Mouse (Mus musculus) thymus, postnatal 4 days (tissue): ENCODE measurements around the gene Fam166a.
A peak's percentile ranks its signal among the peaks of the same experiment; 100 is the strongest.

ENCODE experiments used
- DNase-seq: peaks from one replicate; pipeline ENCODE4 v3.0.0; 2021

Gene Fam166a

GRCm38 (mm10) chr2:25224492-25224765 lies 5.9 kb downstream of the Fam166a start, which contains the start of gene Tubb4b:
Gene Tubb4b, minus strand, starts transcription at chr2:25224702.
- peak; percentile 91 for DNase-seq

GRCm38 (mm10) chr2:25224766-25225752 lies 6.5 kb downstream of the Fam166a start:
- DNase-seq, result peak; percentile 94

- DNase-seq, result no peak
These were observed 7.3 kb downstream of the Fam166a start for GRCm38 (mm10) chr2:25225811-25226379.

- DNase-seq, result no peak
These were observed 8.3 kb downstream of the Fam166a start for GRCm38 (mm10) chr2:25226864-25227263.

GRCm38 (mm10) chr2:25227406-25227805 lies 8.9 kb downstream of the Fam166a start:
- DNase-seq, result no peak

GRCm38 (mm10) chr2:25228431-25228889 lies 9.9 kb downstream of the Fam166a start:
- peak; percentile 95 for DNase-seq

GRCm38 (mm10) chr2:25228995-25229530 lies 10.5 kb downstream of the Fam166a start:
- DNase-seq, result no peak

GRCm38 (mm10) chr2:25229582-25229981 lies 11.0 kb downstream of the Fam166a start:
- DNase-seq, result no peak

- no peak for DNase-seq
These were observed 12.0 kb downstream of the Fam166a start for GRCm38 (mm10) chr2:25230581-25230980.

- no peak for DNase-seq
These were observed 12.5 kb downstream of the Fam166a start for GRCm38 (mm10) chr2:25231038-25231437.

GRCm38 (mm10) chr2:25233421-25233820 lies 14.9 kb downstream of the Fam166a start:
- no peak for DNase-seq

- no peak for DNase-seq
These were observed 15.5 kb downstream of the Fam166a start, which contains the start of gene Slc34a3 for GRCm38 (mm10) chr2:25234050-25234449. Gene Slc34a3, minus strand, starts transcription at chr2:25234364.

GRCm38 (mm10) chr2:25234551-25235220 lies 16.1 kb downstream of the Fam166a start:
- DNase-seq, result no peak

- DNase-seq, result no peak
These were observed 18.1 kb downstream of the Fam166a start, which contains the start of gene Rnf224 for GRCm38 (mm10) chr2:25236614-25237013. Gene Rnf224, minus strand, starts transcription at chr2:25236787.

- DNase-seq, result no peak
These were observed 19.0 kb downstream of the Fam166a start for GRCm38 (mm10) chr2:25237522-25237921.

- DNase-seq, result no peak
These were observed 19.6 kb downstream of the Fam166a start for GRCm38 (mm10) chr2:25238106-25238505.

GRCm38 (mm10) chr2:25239766-25240165 lies 21.2 kb downstream of the Fam166a start:
- DNase-seq, result no peak

- DNase-seq, result no peak
These were observed 21.8 kb downstream of the Fam166a start for GRCm38 (mm10) chr2:25240310-25240709.

GRCm38 (mm10) chr2:25240723-25241437 lies 22.3 kb downstream of the Fam166a start:
- peak; percentile 74 for DNase-seq

GRCm38 (mm10) chr2:25241438-25241775 lies 22.9 kb downstream of the Fam166a start:
- DNase-seq, result no peak

- DNase-seq, result peak; percentile 71
These were observed 23.6 kb downstream of the Fam166a start, which contains the start of the genes Rnf208 and Cysrt1 for GRCm38 (mm10) chr2:25242101-25242506. Gene Rnf208, plus strand, starts transcription at chr2:25242255. Gene Cysrt1, minus strand, starts transcription at chr2:25242452.

GRCm38 (mm10) chr2:25243342-25243741 lies 24.8 kb downstream of the Fam166a start:
- no peak for DNase-seq
